Mouse (Mus musculus): ENCODE data around the gene Dkk1. TPM values are rescaled to one million over a fixed set of nuclear protein-coding genes. Genes with fewer than 3 reads are reported as not detected.

Dkk1 gene
- total RNA-seq, 2 experiments from 2014 or later, result not detected

DNA sequence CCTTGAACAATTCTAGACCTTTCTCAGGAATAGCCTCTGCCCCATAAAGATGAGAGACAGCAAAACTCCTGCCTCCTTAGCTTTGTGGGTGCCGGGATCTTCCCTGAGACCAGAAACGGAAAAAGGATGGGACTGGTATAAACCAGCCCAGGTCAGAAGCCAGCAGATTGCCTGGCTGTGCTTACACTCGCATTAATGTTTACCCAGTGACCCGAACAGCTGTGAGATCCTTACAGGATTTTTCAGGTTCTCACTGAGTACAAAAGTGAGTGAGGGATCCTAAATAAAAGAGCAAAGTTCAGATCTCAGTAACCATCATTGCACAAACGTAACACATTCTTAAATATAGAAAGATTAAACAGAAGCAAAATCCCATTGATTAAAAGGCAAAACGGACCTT, 32.7 kb downstream of the Dkk1 start:
- intact Hi-C loops (cut with DNase I), result no loop called here
- no peak for DNase-seq (ENCODE audit: extremely low spot score in 1 of 2, low spot score in 2 of 2)
- Histone ChIP-seq H3K4me3 (no peak overlapping the region), H3K27ac (no peak overlapping the region)
- TF ChIP-seq CTCF (IDR thresholded peaks at IDR 0.05), result no peak

DNA sequence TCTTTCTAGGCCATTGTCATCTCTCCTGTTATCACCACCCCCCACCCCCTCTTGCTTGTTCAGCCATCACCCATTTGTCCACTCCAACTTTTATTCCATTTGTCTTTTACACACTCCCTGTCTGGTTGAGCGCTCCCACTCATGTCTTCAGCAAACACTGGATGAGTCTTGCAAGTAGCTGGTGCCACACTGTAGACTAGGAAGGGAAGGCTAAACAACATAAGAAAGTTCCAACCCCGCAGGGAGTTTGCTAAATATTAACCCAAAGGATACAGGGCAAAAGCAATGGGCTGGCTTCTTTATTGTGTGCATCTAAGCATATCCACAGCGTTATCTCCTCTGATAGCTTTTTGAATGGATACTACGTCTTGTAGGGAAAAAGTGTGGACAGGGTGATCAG, 39.0 kb downstream of the Dkk1 start:
- DNase-seq (ENCODE audit: extremely low spot score in 1 of 2, low spot score in 2 of 2), result no peak
- intact Hi-C loops (cut with DNase I), result no loop called here
- Histone ChIP-seq H3K4me3 (no peak overlapping the region), H3K27ac (no peak overlapping the region)
- TF ChIP-seq CTCF (IDR thresholded peaks at IDR 0.05), result no peak

DNA sequence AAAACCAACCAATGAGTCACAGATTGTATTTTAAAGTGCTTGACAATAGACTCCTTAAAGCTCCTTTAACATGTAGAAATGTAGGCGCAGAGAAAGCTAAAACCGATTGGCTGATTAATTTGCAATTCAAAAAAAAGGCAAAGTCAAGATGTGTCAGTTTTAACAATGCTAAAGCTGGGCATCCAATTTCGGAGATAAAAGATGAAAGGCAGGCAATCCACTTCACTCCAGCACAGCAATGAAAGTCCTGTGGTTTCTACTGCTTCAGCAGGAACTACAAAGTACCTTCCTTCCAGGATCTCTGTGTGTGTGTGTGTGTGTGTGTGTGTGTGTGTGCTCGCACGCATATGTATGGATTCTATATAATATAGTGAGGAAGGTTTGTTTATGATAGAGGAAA, 44.0 kb downstream of the Dkk1 start:
- intact Hi-C loops (cut with DNase I), result no loop called here
- no peak for TF ChIP-seq CTCF (IDR thresholded peaks at IDR 0.05)
- no peak overlapping the region for H3K27ac ChIP-seq
- no peak overlapping the region for H3K4me3 ChIP-seq
- DNase-seq (ENCODE audit: extremely low spot score in 1 of 2, low spot score in 2 of 2), result no peak
